Mouse (Mus musculus): ENCODE results near the gene Tmem120a.

The Tmem120a gene

GRCm38 (mm10) chr5:135764971-135765370 lies 20.7 kb upstream of the Tmem120a start:
- Histone ChIP-seq H3K9me3 (ENCODE audit: low read length) (no peaks in the 10 kb centered on the region), H3K27me3 (ENCODE audit: insufficient read depth, low read length) (peaks cover 5% of the 10 kb centered on the region; the same call in 1 of the 2 replicates), H3K4me3 (replicated peaks; ENCODE audit: low read length) (no peak overlapping the region), H3K36me3 (ENCODE audit: insufficient read depth, low read length) (no peaks in the 10 kb centered on the region), H3K4me1 (replicated peaks; ENCODE audit: low read depth, low read length) (no peaks in the 10 kb centered on the region)
- TF ChIP-seq NANOG (IDR thresholded peaks at IDR 0.05; ENCODE audit: borderline replicate concordance, low read length) (no peak), POU5F1 (IDR thresholded peaks at IDR 0.05; ENCODE audit: borderline replicate concordance, low read length) (no peak), CTCF (conservative IDR thresholded peaks at IDR 0.05; ENCODE audit: low read length) (no peak)

GRCm38 (mm10) chr5:135763526-135763925 lies 19.3 kb upstream of the Tmem120a start:
- TF ChIP-seq POU5F1 (IDR thresholded peaks at IDR 0.05; ENCODE audit: borderline replicate concordance, low read length) (no peak), CTCF (conservative IDR thresholded peaks at IDR 0.05; ENCODE audit: low read length) (peak; percentile 50), NANOG (IDR thresholded peaks at IDR 0.05; ENCODE audit: borderline replicate concordance, low read length) (no peak)
- Histone ChIP-seq H3K9me3 (ENCODE audit: low read length) (no peaks in the 10 kb centered on the region), H3K4me3 (replicated peaks; ENCODE audit: low read length) (no peak overlapping the region), H3K27me3 (ENCODE audit: insufficient read depth, low read length) (peaks cover 5% of the 10 kb centered on the region; the same call in 1 of the 2 replicates), H3K36me3 (ENCODE audit: insufficient read depth, low read length) (no peaks in the 10 kb centered on the region), H3K4me1 (replicated peaks; ENCODE audit: low read depth, low read length) (no peaks in the 10 kb centered on the region)

DNA sequence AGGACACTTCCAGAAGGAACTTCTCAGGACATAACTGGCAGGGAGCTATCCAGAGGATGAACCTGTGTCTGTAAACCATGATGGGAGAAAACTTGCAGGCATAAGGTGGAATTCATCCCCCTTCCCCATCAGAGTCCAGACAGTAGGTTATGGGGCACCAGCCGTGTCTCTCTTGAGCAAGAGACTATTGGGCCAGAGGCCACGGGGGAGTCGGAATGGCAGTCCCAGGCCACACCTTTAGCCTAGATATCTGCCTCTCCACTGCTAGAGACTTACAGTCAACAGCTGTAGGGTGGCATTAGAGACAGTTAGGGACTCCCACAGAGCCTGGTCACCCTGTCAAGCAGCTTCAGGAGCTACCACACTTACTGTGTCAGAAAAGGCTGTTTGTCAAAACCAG lies 17.6 kb upstream of the Tmem120a start:
- Histone ChIP-seq H3K9me3 (ENCODE audit: low read length) (no peaks in the 10 kb centered on the region), H3K36me3 (ENCODE audit: insufficient read depth, low read length) (no peaks in the 10 kb centered on the region), H3K4me1 (replicated peaks; ENCODE audit: low read depth, low read length) (no peaks in the 10 kb centered on the region), H3K27me3 (ENCODE audit: insufficient read depth, low read length) (peaks cover 5% of the 10 kb centered on the region; the same call in 1 of the 2 replicates), H3K4me3 (replicated peaks; ENCODE audit: low read length) (no peak overlapping the region)
- TF ChIP-seq POU5F1 (IDR thresholded peaks at IDR 0.05; ENCODE audit: borderline replicate concordance, low read length) = no peak
- TF ChIP-seq NANOG (IDR thresholded peaks at IDR 0.05; ENCODE audit: borderline replicate concordance, low read length) = no peak
- no peak for TF ChIP-seq CTCF (conservative IDR thresholded peaks at IDR 0.05; ENCODE audit: low read length)

DNA sequence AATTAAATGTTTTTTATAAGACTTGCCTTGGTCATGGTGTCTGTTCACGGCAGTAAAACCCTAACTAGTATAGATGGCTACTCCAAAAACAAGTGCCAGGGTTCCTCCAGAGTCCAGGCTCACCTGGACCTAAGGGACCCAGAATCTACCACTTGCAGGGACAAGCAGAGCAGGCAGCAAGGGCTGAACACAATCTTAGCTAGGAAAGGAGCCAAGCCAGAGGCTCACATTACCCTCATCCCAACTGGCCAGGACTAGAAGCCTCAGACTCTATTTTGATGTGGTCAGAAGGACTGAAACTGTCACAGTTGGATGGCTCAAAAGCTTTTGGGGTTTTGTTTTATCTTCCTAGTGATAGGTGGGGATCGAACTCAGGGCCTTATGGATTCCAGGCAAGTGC lies 7.3 kb upstream of the Tmem120a start:
- peaks cover 5% of the 10 kb centered on the region; the same call in 1 of the 2 replicates for H3K4me1 ChIP-seq (replicated peaks; ENCODE audit: low read depth, low read length)
- H3K4me3 ChIP-seq (replicated peaks; ENCODE audit: low read length) = no peak overlapping the region
- peaks cover 18% of the 10 kb centered on the region for H3K27me3 ChIP-seq (ENCODE audit: insufficient read depth, low read length)
- TF ChIP-seq CTCF (conservative IDR thresholded peaks at IDR 0.05; ENCODE audit: low read length) (no peak), NANOG (IDR thresholded peaks at IDR 0.05; ENCODE audit: borderline replicate concordance, low read length) (no peak), POU5F1 (IDR thresholded peaks at IDR 0.05; ENCODE audit: borderline replicate concordance, low read length) (no peak)
- peaks cover 24% of the 10 kb centered on the region for H3K9me3 ChIP-seq (ENCODE audit: low read length)
- H3K36me3 ChIP-seq (ENCODE audit: insufficient read depth, low read length) = no peaks in the 10 kb centered on the region

DNA sequence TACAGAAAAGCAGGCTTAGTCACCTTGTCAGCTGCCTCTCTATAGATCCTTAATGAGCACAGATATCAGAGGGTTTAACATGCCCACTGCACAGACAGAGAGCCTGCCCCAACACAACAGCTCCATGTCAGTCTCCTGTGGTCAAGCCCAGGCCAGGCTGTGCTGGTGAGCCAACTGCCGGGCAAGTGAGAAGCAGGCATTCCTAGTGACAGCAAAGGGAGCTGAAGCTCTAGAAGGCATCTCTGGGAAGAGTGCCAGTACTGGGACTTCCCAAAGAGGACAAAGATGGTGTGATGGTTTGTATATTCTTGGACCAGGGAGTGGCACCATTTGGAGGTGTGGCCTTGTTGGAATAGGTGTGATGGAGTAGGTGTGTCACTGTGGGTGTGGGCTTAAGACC lies 6.8 kb upstream of the Tmem120a start:
- TF ChIP-seq CTCF (conservative IDR thresholded peaks at IDR 0.05; ENCODE audit: low read length) (no peak), POU5F1 (IDR thresholded peaks at IDR 0.05; ENCODE audit: borderline replicate concordance, low read length) (no peak), NANOG (IDR thresholded peaks at IDR 0.05; ENCODE audit: borderline replicate concordance, low read length) (no peak)

GRCm38 (mm10) chr5:135744742-135745141 lies 494 bp upstream of the Tmem120a start:
- peak overlapping the region; percentile 94 for H3K4me3 ChIP-seq (replicated peaks; ENCODE audit: low read length)
- H3K36me3 ChIP-seq (ENCODE audit: insufficient read depth, low read length) = peaks cover 18% of the 10 kb centered on the region
- H3K4me1 ChIP-seq (replicated peaks; ENCODE audit: low read depth, low read length) = peaks cover 39% of the 10 kb centered on the region
- TF ChIP-seq POU5F1 (IDR thresholded peaks at IDR 0.05; ENCODE audit: borderline replicate concordance, low read length) (no peak), NANOG (IDR thresholded peaks at IDR 0.05; ENCODE audit: borderline replicate concordance, low read length) (no peak)
- H3K27me3 ChIP-seq (ENCODE audit: insufficient read depth, low read length) = peaks cover 20% of the 10 kb centered on the region
- no peaks in the 10 kb centered on the region; the same call in 1 of the 2 replicates for H3K9me3 ChIP-seq (ENCODE audit: low read length)

More for the DNA sequence above, 6.8 kb upstream of the Tmem120a start:
- H3K4me3 ChIP-seq (replicated peaks; ENCODE audit: low read length) = no peak overlapping the region
- no peaks in the 10 kb centered on the region for H3K36me3 ChIP-seq (ENCODE audit: insufficient read depth, low read length)
- peaks cover 7% of the 10 kb centered on the region for H3K4me1 ChIP-seq (replicated peaks; ENCODE audit: low read depth, low read length)
- peaks cover 18% of the 10 kb centered on the region for H3K27me3 ChIP-seq (ENCODE audit: insufficient read depth, low read length)
- peaks cover 22% of the 10 kb centered on the region for H3K9me3 ChIP-seq (ENCODE audit: low read length)

GRCm38 (mm10) chr5:135742941-135743740 lies 1.1 kb downstream of the Tmem120a start:
- Histone ChIP-seq H3K27me3 (ENCODE audit: insufficient read depth, low read length) (peaks cover 16% of the 10 kb centered on the region), H3K4me1 (replicated peaks; ENCODE audit: low read depth, low read length) (peaks cover 52% of the 10 kb centered on the region), H3K9me3 (ENCODE audit: low read length) (no peaks in the 10 kb centered on the region; the same call in 1 of the 2 replicates), H3K4me3 (replicated peaks; ENCODE audit: low read length) (peak overlapping the region; percentile 94), H3K36me3 (ENCODE audit: insufficient read depth, low read length) (peaks cover 23% of the 10 kb centered on the region)
- TF ChIP-seq NANOG (IDR thresholded peaks at IDR 0.05; ENCODE audit: borderline replicate concordance, low read length) (no peak), POU5F1 (IDR thresholded peaks at IDR 0.05; ENCODE audit: borderline replicate concordance, low read length) (no peak), CTCF (conservative IDR thresholded peaks at IDR 0.05; ENCODE audit: low read length) (no peak)

DNA sequence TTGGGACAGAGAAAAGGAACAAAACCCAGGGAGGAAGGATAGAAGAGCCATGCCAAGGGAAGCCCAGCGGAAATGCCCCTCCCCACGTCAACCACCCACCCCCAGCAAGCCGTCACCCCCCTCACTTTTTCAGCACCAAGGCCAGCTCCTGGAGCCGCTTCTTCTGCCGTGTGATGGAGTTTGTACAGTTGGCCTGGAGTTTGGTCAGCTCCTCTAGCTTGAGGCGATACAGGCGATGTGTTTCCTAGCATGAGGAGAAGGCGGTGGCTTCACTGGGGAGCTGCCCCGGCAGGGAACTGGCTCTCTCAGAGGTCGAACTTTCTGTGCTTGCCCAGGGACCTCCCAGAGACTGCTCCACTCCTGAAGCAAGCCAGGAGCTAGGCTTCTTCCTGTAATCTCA lies 2.1 kb downstream of the Tmem120a start:
- Histone ChIP-seq H3K27me3 (ENCODE audit: insufficient read depth, low read length) (peaks cover 11% of the 10 kb centered on the region), H3K4me1 (replicated peaks; ENCODE audit: low read depth, low read length) (peaks cover 62% of the 10 kb centered on the region), H3K36me3 (ENCODE audit: insufficient read depth, low read length) (peaks cover 27% of the 10 kb centered on the region), H3K9me3 (ENCODE audit: low read length) (no peaks in the 10 kb centered on the region), H3K4me3 (replicated peaks; ENCODE audit: low read length) (no peak overlapping the region)
- no peak for TF ChIP-seq POU5F1 (IDR thresholded peaks at IDR 0.05; ENCODE audit: borderline replicate concordance, low read length)
- no peak for TF ChIP-seq NANOG (IDR thresholded peaks at IDR 0.05; ENCODE audit: borderline replicate concordance, low read length)
- no peak for TF ChIP-seq CTCF (conservative IDR thresholded peaks at IDR 0.05; ENCODE audit: low read length)

Measured in E14TG2a.4 (cell line).